Mouse (Mus musculus) intestine, postnatal 0 days (tissue): ENCODE results near the gene Stambp. TPM values are rescaled to one million over a fixed set of nuclear protein-coding genes. Genes with fewer than 3 reads are reported as not detected.
"Not testable (repeated sequence)": the region's sequence is repeated elsewhere in the genome, so short reads cannot be mapped to it uniquely, and the experiment has no call there.

Source experiments
- ATAC-seq: fragments of 200-750 bp; cut with Nextera tagmentation; 2 replicates; pipeline ENCODE4 v1.8.0; 2017; ENCODE audit warnings: mild to moderate bottlenecking, moderate TSS enrichment, moderate library complexity
- H3K27ac ChIP-seq: fragments of 300-500 bp; sonication (generic); 2 replicates; pipeline ENCODE4 v1.5.1; 2014; ENCODE audit warnings: mild to moderate bottlenecking, low read depth, low read length, moderate library complexity
- H3K27me3 ChIP-seq: fragments of 300-500 bp; sonication (generic); replicated peaks from 2 replicates; pipeline ENCODE4 v1.6.1; 2014; ENCODE audit warnings: low read length, mixed read lengths; ENCODE audit not compliant: control insufficient read depth, insufficient read depth
- H3K36me3 ChIP-seq: fragments of 300-500 bp; sonication (generic); 2 replicates; pipeline ENCODE4 v1.6.1; 2014; ENCODE audit warnings: mild to moderate bottlenecking, moderate library complexity; ENCODE audit not compliant: control insufficient read depth, insufficient read depth
- H3K4me1 ChIP-seq: fragments of 300-500 bp; sonication (generic); replicated peaks from 2 replicates; pipeline ENCODE4 v1.6.1; 2014; ENCODE audit warnings: antibody characterized with exemption, low read length, mixed read lengths; ENCODE audit not compliant: control insufficient read depth, insufficient read depth
- H3K4me2 ChIP-seq: fragments of 300-500 bp; sonication (generic); replicated peaks from 2 replicates; pipeline ENCODE4 v1.6.1; 2014; ENCODE audit warnings: low read depth, mild to moderate bottlenecking, moderate library complexity
- H3K4me3 ChIP-seq: fragments of 300-500 bp; sonication (generic); 2 replicates; pipeline ENCODE4 v1.5.1; 2014; ENCODE audit warnings: low read depth, low read length
- H3K9ac ChIP-seq: fragments of 300-500 bp; sonication (generic); 2 replicates; pipeline ENCODE4 v1.6.1; 2014; ENCODE audit warnings: mild to moderate bottlenecking, low read depth, low read length
- H3K9me3 ChIP-seq: fragments of 300-500 bp; sonication (generic); 2 replicates; pipeline ENCODE4 v1.6.1; 2016; ENCODE audit warnings: mixed run types; ENCODE audit not compliant: control insufficient read depth
- CTCF ChIP-seq: sonication (generic); IDR thresholded peaks from 2 replicates; pipeline ENCODE4 v1.5.1; 2016; ENCODE audit warnings: low read depth, mild to moderate bottlenecking, control low read depth, antibody characterized with exemption, moderate library complexity
- WGBS: fragments of 180-500 bp; shearing (Covaris S2); extraction: QIAGEN DNeasy Blood & Tissue Kit; methylation state at CpG from one replicate; pipeline ENCODE4 v1.1.7; 2014; 5-methylcytosine and 5-hydroxymethylcytosine counted together
- polyA plus RNA-seq: library from polyadenylated mRNA; unstranded; fragments of >200 nt; fragmentation: Nextera tagmentation; extraction: Ambion mirVana; gene quantifications from 2 replicates; pipeline ENCODE4 v1.2.1, GENCODE M21; 2015

Stambp gene
- polyA plus RNA-seq, 1 experiment from 2014 or later, result 24.9 TPM

- 86% methylated on average over 3 of the region's 3 CpGs for WGBS
- no peak for ATAC-seq
- no peaks in the 10 kb centered on the region for H3K27me3 ChIP-seq
Measured at GRCm38 (mm10) chr6:83590301-83590700, 17.8 kb upstream of the Stambp start.

DNA sequence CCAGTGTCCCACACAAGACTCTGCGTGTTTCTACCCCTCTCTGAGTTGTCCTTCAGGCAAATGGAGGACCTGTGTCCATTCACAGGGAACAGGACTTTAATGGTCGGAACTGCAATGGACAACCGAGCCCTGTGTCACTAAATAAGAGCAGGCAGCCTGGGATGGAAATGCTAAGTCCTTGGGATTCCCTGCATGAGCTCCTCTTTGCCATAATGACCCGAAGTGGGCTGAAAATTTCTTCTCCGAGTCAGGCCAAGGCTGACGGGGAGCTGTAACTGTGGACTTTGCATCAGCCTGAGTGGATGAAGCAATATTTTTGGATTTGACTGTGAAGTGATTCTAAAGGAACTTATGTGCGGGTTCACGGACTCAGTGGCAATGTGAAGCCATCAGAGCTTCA lies 14.7 kb upstream of the Stambp start:
- not testable (repeated sequence) for H3K4me3 ChIP-seq, H3K4me1 ChIP-seq, H3K4me2 ChIP-seq, H3K27ac ChIP-seq, ATAC-seq, H3K9me3 ChIP-seq, H3K27me3 ChIP-seq, H3K36me3 ChIP-seq, H3K9ac ChIP-seq
- WGBS, result 85% methylated on average over 8 of the region's 8 CpGs

More at GRCm38 (mm10) chr6:83590301-83590700, 17.8 kb upstream of the Stambp start:
- no peak for TF ChIP-seq CTCF
- H3K9ac ChIP-seq, result no peak overlapping the region
- H3K9me3 ChIP-seq, result no peaks in the 10 kb centered on the region
- H3K27ac ChIP-seq, result no peak overlapping the region
- no peaks in the 10 kb centered on the region for H3K36me3 ChIP-seq
- H3K4me1 ChIP-seq, result no peaks in the 10 kb centered on the region
- no peak overlapping the region for H3K4me2 ChIP-seq
- H3K4me3 ChIP-seq, result no peak overlapping the region

DNA sequence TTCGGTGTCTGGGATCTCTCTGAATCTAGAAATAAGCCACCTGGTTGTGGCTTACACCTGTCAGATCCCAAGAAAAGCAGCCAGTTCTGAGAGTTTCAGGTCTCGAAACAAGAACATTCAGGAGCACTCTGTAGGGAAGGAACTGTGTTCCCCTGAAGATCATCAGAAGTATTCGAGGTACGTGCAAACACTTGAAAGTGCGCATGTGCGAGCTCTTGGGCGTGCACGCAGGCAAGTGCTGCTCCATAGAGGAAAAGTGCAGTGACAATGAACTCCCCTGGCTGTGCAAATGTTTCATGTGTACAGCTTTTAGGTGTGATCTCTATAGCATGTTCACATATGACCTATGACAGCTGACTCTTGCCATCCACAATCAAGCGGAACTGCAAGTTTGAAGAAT lies 12.8 kb upstream of the Stambp start:
- not testable (repeated sequence) for H3K4me2 ChIP-seq, H3K9me3 ChIP-seq, ATAC-seq, H3K36me3 ChIP-seq, H3K4me1 ChIP-seq, H3K27me3 ChIP-seq, H3K9ac ChIP-seq, H3K4me3 ChIP-seq, H3K27ac ChIP-seq
- 77% methylated on average over 9 of the region's 9 CpGs for WGBS

DNA sequence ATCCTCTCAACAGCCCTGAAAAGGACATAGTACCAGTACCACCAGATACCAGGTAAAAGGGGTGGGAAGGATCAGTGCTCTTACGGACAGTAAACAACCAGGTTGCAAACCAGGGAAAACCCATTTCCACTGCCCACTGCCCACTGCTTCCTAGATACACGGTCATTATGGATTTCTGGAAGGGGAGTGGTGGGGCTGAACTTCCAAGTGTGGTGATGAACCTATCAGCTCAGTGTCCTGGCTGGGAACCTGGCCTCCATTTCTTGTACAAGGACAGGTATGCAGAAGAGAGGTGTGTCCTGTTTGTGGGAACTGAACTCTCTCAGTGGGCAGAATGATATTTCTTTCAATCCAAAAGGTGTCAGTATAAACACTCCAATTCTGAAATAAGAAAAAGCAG lies 11.1 kb upstream of the Stambp start:
- H3K4me2 ChIP-seq, result no peak overlapping the region

GRCm38 (mm10) chr6:83582938-83583270 lies 10.4 kb upstream of the Stambp start:
- 3% methylated on average over 6 of the region's 6 CpGs for WGBS
- H3K36me3 ChIP-seq, result no peaks in the 10 kb centered on the region
- TF ChIP-seq CTCF, result peak; percentile 88
- H3K4me1 ChIP-seq, result no peaks in the 10 kb centered on the region
- no peak overlapping the region for H3K4me2 ChIP-seq
- no peak overlapping the region for H3K4me3 ChIP-seq
- no peaks in the 10 kb centered on the region for H3K27me3 ChIP-seq
- no peak for ATAC-seq
- H3K9me3 ChIP-seq, result no peaks in the 10 kb centered on the region
- H3K27ac ChIP-seq, result no peak overlapping the region
- no peak overlapping the region for H3K9ac ChIP-seq

More for the DNA sequence above, 11.1 kb upstream of the Stambp start:
- H3K27ac ChIP-seq, result no peak overlapping the region
- no peaks in the 10 kb centered on the region for H3K9me3 ChIP-seq
- H3K36me3 ChIP-seq, result no peaks in the 10 kb centered on the region
- H3K4me1 ChIP-seq, result no peaks in the 10 kb centered on the region
- H3K27me3 ChIP-seq, result no peaks in the 10 kb centered on the region
- H3K4me3 ChIP-seq, result no peak overlapping the region
- ATAC-seq, result no peak
- 62% methylated on average over 2 of the region's 2 CpGs for WGBS
- no peak overlapping the region for H3K9ac ChIP-seq
- no peak for TF ChIP-seq CTCF

DNA sequence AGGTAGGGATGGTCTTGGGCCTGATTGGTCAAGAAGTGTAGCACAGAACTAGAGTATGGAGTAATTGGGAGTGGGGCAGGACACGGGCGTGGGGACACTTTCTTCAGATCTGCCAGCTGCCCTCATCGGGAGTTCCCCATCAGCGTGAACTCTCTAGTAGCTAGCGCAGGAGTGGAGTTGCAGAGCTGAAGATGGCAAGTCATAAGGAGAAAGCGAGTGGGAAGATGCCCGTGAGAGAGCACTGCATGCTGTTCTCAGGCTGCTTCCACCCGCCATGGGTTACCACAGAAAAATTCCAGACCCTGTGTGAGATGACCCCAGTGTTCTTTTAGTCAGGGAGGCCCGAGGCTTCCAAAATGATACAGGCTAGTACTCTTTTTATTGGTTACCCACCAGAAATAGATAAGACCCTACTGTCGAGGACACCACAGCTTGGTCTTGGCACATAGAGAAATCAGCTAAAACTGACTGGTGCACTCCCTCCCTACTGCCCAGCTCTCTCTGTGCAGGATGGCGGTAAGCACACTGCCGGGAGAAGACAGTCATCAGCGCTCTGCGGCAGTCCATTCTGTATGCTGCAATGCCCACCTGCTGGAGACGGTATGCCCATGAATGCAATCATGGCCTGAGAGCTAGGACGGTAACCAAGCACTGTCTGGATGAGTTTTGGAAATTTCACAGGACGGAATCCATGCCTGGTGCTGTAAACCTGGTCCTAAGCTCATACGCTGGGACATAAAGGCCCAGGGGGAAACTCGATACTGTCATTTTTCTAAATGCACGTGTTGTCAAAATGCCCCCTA lies 9.8 kb upstream of the Stambp start:
- ATAC-seq, result no peak

GRCm38 (mm10) chr6:83577534-83577933 lies 5.0 kb upstream of the Stambp start:
- Histone ChIP-seq H3K4me3 (no peak overlapping the region), H3K4me1 (no peaks in the 10 kb centered on the region), H3K9ac (no peak overlapping the region), H3K27me3 (no peaks in the 10 kb centered on the region), H3K36me3 (no peaks in the 10 kb centered on the region), H3K27ac (no peak overlapping the region), H3K4me2 (no peak overlapping the region), H3K9me3 (no peaks in the 10 kb centered on the region)
- no peak for ATAC-seq
- TF ChIP-seq CTCF, result no peak

More for the DNA sequence above, 9.8 kb upstream of the Stambp start:
- TF ChIP-seq CTCF, result no peak
- no peak overlapping the region for H3K27ac ChIP-seq
- H3K9me3 ChIP-seq, result no peaks in the 10 kb centered on the region
- no peak overlapping the region for H3K4me2 ChIP-seq
- 59% methylated on average over 20 of the region's 20 CpGs for WGBS
- H3K4me3 ChIP-seq, result no peak overlapping the region
- no peaks in the 10 kb centered on the region for H3K36me3 ChIP-seq
- no peaks in the 10 kb centered on the region for H3K4me1 ChIP-seq
- no peaks in the 10 kb centered on the region for H3K27me3 ChIP-seq
- no peak overlapping the region for H3K9ac ChIP-seq
